Mouse (Mus musculus): ENCODE measurements around the gene Fhad1. TPM values are rescaled to one million over a fixed set of nuclear protein-coding genes. Genes with fewer than 3 reads are reported as not detected.

The Fhad1 gene
- total RNA-seq, 2 experiments from 2014 or later = 0.45 to 0.79 TPM

GRCm38 (mm10) chr4:141881950-141882349 lies 132.9 kb downstream of the Fhad1 start:
- no peak for DNase-seq

- DNase-seq = no peak
These were observed 133.5 kb downstream of the Fhad1 start for GRCm38 (mm10) chr4:141881289-141881914.

- DNase-seq = no peak
These were observed 135.0 kb downstream of the Fhad1 start for GRCm38 (mm10) chr4:141879875-141880274.

GRCm38 (mm10) chr4:141879074-141879473 lies 135.8 kb downstream of the Fhad1 start:
- DNase-seq = no peak

GRCm38 (mm10) chr4:141878621-141879020 lies 136.3 kb downstream of the Fhad1 start:
- no peak for DNase-seq

- DNase-seq = no peak
These were observed 139.3 kb downstream of the Fhad1 start for GRCm38 (mm10) chr4:141875481-141876108.

GRCm38 (mm10) chr4:141874601-141875460 lies 140.1 kb downstream of the Fhad1 start, which contains the start of gene Efhd2:
Gene Efhd2, minus strand, starts transcription at chr4:141874920.
- peak; percentile 90 for DNase-seq

GRCm38 (mm10) chr4:141874111-141874600 lies 140.7 kb downstream of the Fhad1 start:
- no peak for DNase-seq

GRCm38 (mm10) chr4:141872977-141873376 lies 141.9 kb downstream of the Fhad1 start:
- DNase-seq = no peak

- DNase-seq = no peak
These were observed 143.0 kb downstream of the Fhad1 start for GRCm38 (mm10) chr4:141871909-141872308.

GRCm38 (mm10) chr4:141871333-141871725 lies 143.6 kb downstream of the Fhad1 start:
- no peak for DNase-seq

- no peak for DNase-seq
These were observed 144.1 kb downstream of the Fhad1 start for GRCm38 (mm10) chr4:141870666-141871332.

GRCm38 (mm10) chr4:141869436-141870215 lies 145.3 kb downstream of the Fhad1 start:
- DNase-seq = no peak

- DNase-seq = no peak
These were observed 146.8 kb downstream of the Fhad1 start for GRCm38 (mm10) chr4:141868051-141868450.

- peak; percentile 76 for DNase-seq
These were observed 147.4 kb downstream of the Fhad1 start for GRCm38 (mm10) chr4:141867498-141867897.

- DNase-seq = peak; percentile 55
These were observed 147.9 kb downstream of the Fhad1 start for GRCm38 (mm10) chr4:141866933-141867490.

GRCm38 (mm10) chr4:141865600-141865999 lies 149.3 kb downstream of the Fhad1 start:
- DNase-seq = peak; percentile 62

GRCm38 (mm10) chr4:141865006-141865405 lies 149.9 kb downstream of the Fhad1 start:
- no peak for DNase-seq

- DNase-seq = no peak
These were observed 150.4 kb downstream of the Fhad1 start for GRCm38 (mm10) chr4:141864506-141864905.

GRCm38 (mm10) chr4:141863726-141864280 lies 151.1 kb downstream of the Fhad1 start:
- no peak for DNase-seq

GRCm38 (mm10) chr4:141862867-141863266 lies 152.0 kb downstream of the Fhad1 start:
- DNase-seq = no peak

Measured in adrenal gland, postnatal 10 days (tissue).